Mouse (Mus musculus): ENCODE measurements around the gene Gsc. TPM values are rescaled to one million over a fixed set of nuclear protein-coding genes. Genes with fewer than 3 reads are reported as not detected.

The Gsc gene
- polyA plus RNA-seq, 1 experiment from 2014 or later, result 32.3 TPM

DNA sequence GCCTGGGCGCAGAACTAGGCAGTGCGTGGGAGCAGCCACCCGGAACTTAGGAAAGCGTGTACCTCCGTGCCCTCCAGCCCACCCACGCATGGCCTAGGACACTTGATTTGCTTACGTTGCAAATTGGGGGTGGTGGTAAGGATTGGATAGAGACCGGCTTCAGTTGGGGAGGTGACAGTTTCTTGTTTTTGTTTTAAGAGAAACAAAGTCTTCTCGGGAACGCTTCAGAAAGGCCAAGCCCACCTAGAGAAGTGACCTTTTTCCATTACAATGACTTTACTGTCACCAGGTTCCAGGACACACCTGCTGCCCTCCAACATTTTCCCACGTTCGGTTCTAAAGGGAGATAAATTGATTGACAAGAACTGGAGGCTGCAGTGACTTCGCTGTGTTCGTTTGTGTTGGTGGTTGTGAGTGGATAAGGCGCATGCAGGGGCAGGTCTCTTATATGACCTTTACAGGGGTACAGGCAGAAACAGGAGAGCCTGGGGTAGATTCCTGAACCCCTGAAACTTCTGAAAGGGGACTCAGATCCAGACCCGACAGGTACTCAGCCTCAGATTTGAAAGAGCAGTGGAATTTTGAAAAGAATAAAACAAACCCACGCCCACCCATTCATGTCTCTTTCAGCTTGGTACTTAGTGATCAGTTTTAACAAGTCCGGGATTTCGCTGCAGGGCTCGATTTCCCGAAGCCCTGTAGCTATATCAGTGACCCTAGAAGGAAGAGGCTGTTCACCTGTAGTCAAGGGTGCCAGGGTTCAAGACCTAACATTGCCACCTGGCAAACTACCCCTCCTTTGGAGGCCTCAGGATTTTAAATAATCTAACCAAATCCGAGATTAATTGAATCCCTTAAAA lies 2.0 kb upstream of the Gsc start:
- Histone ChIP-seq H3K27me3 (peaks cover 85% of the 10 kb centered on the region), H3K9me3 (no peaks in the 10 kb centered on the region), H3K4me2 (peak overlapping the region; percentile 89), H3K4me3 (replicated peaks) (peak overlapping the region; percentile 69), H3K36me3 (no peaks in the 10 kb centered on the region), H3K27ac (peak overlapping the region; percentile 88; the same call in 1 of the 2 replicates), H3K4me1 (replicated peaks) (peaks cover 39% of the 10 kb centered on the region), H3K9ac (replicated peaks) (peak overlapping the region; percentile 65; the same call in 1 of the 2 replicates)
- no peak for ATAC-seq (ENCODE audit: insufficient number of reproducible peaks, insufficient read depth, low FRiP score, low TSS enrichment, low read depth)
- 3% methylated on average over 22 of the region's 22 CpGs for WGBS

GRCm38 (mm10) chr12:104474191-104474871 lies 1.2 kb upstream of the Gsc start:
- Histone ChIP-seq H3K9ac (replicated peaks) (peak overlapping the region; percentile 65), H3K27ac (peak overlapping the region; percentile 88), H3K27me3 (peaks cover 84% of the 10 kb centered on the region), H3K4me3 (replicated peaks) (peak overlapping the region; percentile 69), H3K4me2 (peak overlapping the region; percentile 89), H3K36me3 (no peaks in the 10 kb centered on the region), H3K9me3 (no peaks in the 10 kb centered on the region), H3K4me1 (replicated peaks) (peaks cover 39% of the 10 kb centered on the region)
- no peak for ATAC-seq (ENCODE audit: insufficient number of reproducible peaks, insufficient read depth, low FRiP score, low TSS enrichment, low read depth)
- under 1% methylated on average over 42 of the region's 42 CpGs for WGBS

GRCm38 (mm10) chr12:104473492-104473891 lies 362 bp upstream of the Gsc start:
- ATAC-seq (ENCODE audit: insufficient number of reproducible peaks, insufficient read depth, low FRiP score, low TSS enrichment, low read depth), result no peak
- under 1% methylated on average over 17 of the region's 18 CpGs for WGBS
- H3K4me1 ChIP-seq (replicated peaks), result peaks cover 46% of the 10 kb centered on the region
- H3K4me3 ChIP-seq (replicated peaks), result peak overlapping the region; percentile 69
- H3K27ac ChIP-seq, result peak overlapping the region; percentile 88
- peaks cover 86% of the 10 kb centered on the region for H3K27me3 ChIP-seq
- peak overlapping the region; percentile 89 for H3K4me2 ChIP-seq
- H3K36me3 ChIP-seq, result no peaks in the 10 kb centered on the region
- H3K9me3 ChIP-seq, result no peaks in the 10 kb centered on the region
- peak overlapping the region; percentile 65 for H3K9ac ChIP-seq (replicated peaks)

- H3K27ac ChIP-seq, result peak overlapping the region; percentile 56
- H3K4me2 ChIP-seq, result peak overlapping the region; percentile 89
- no peaks in the 10 kb centered on the region for H3K9me3 ChIP-seq
- no peak for ATAC-seq (ENCODE audit: insufficient number of reproducible peaks, insufficient read depth, low FRiP score, low TSS enrichment, low read depth)
- H3K36me3 ChIP-seq, result no peaks in the 10 kb centered on the region
- WGBS, result under 1% methylated on average over 25 of the region's 25 CpGs
- peak overlapping the region; percentile 69 for H3K4me3 ChIP-seq (replicated peaks)
- H3K4me1 ChIP-seq (replicated peaks), result peaks cover 52% of the 10 kb centered on the region
- H3K27me3 ChIP-seq, result peaks cover 86% of the 10 kb centered on the region
- H3K9ac ChIP-seq (replicated peaks), result peak overlapping the region; percentile 87
Observed at GRCm38 (mm10) chr12:104472218-104472525, 958 bp downstream of the Gsc start.

DNA sequence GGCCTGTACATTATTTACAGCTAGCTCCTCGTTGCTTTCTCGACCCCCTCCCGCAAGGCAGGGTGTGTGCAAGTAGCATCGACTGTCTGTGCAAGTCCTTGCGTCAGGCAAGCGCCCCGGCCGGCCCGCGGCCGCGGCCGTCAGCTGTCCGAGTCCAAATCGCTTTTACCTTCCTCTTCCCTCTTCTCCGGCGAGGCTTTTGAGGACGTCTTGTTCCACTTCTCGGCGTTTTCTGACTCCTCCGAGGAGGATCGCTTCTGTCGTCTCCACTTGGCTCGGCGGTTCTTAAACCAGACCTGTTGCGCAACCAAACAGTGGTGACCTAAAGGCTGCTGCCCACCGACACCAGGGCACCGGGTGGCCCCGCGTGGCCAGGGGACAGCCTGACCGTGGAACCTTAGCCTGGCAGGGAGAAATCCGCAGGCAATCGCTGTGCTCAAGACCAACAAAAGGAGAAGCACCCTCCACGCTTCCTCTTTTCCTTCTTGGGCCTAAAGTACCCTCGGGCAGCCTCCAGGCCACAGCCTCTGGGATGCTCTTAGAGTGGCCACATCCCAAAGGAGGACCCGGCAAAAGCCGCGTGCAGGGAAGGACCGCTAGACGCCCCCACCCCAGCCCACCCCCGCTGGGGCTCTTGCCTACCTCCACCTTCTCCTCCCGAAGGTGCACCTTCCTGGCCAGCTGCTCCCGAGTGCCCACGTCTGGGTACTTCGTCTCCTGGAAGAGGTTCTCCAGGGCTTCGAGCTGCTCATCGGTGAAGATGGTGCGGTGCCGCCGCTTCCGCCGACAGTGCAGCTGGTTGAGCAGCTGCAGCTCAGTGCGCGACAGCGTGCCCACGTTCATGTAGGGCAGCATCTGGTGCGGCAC lies 1.5 kb downstream of the Gsc start:
- 2% methylated on average over 57 of the region's 57 CpGs for WGBS
- H3K27me3 ChIP-seq, result peaks cover 92% of the 10 kb centered on the region
- H3K4me1 ChIP-seq (replicated peaks), result peaks cover 52% of the 10 kb centered on the region
- no peaks in the 10 kb centered on the region for H3K36me3 ChIP-seq
- no peak for ATAC-seq (ENCODE audit: insufficient number of reproducible peaks, insufficient read depth, low FRiP score, low TSS enrichment, low read depth)
- peak overlapping the region; percentile 89 for H3K4me2 ChIP-seq
- peak overlapping the region; percentile 69 for H3K4me3 ChIP-seq (replicated peaks)
- peak overlapping the region; percentile 87 for H3K9ac ChIP-seq (replicated peaks)
- H3K9me3 ChIP-seq, result no peaks in the 10 kb centered on the region
- peak overlapping the region; percentile 56 for H3K27ac ChIP-seq

- ATAC-seq (ENCODE audit: insufficient number of reproducible peaks, insufficient read depth, low FRiP score, low TSS enrichment, low read depth), result no peak
- Histone ChIP-seq H3K9me3 (no peaks in the 10 kb centered on the region), H3K36me3 (no peaks in the 10 kb centered on the region), H3K27me3 (peaks cover 92% of the 10 kb centered on the region), H3K4me3 (replicated peaks) (peak overlapping the region; percentile 69), H3K27ac (no peak overlapping the region), H3K9ac (replicated peaks) (peak overlapping the region; percentile 87), H3K4me2 (peak overlapping the region; percentile 89), H3K4me1 (replicated peaks) (peaks cover 49% of the 10 kb centered on the region)
- WGBS, result 10% methylated on average over 6 of the region's 6 CpGs
Observed at GRCm38 (mm10) chr12:104470646-104471045, 2.5 kb downstream of the Gsc start.

- peaks cover 83% of the 10 kb centered on the region for H3K27me3 ChIP-seq
- H3K27ac ChIP-seq, result no peak overlapping the region
- H3K36me3 ChIP-seq, result no peaks in the 10 kb centered on the region
- ATAC-seq (ENCODE audit: insufficient number of reproducible peaks, insufficient read depth, low FRiP score, low TSS enrichment, low read depth), result no peak
- 0 out of 2 replicates have a peak overlapping the region, but pooled peaks have one; percentile 12 for H3K9ac ChIP-seq (replicated peaks)
- no peaks in the 10 kb centered on the region for H3K9me3 ChIP-seq
- 2% methylated on average over 4 of the region's 4 CpGs for WGBS
- peak overlapping the region; percentile 69 for H3K4me3 ChIP-seq (replicated peaks)
- peak overlapping the region; percentile 89 for H3K4me2 ChIP-seq
- peaks cover 45% of the 10 kb centered on the region for H3K4me1 ChIP-seq (replicated peaks)
Observed at GRCm38 (mm10) chr12:104468783-104469182, 4.3 kb downstream of the Gsc start.

DNA sequence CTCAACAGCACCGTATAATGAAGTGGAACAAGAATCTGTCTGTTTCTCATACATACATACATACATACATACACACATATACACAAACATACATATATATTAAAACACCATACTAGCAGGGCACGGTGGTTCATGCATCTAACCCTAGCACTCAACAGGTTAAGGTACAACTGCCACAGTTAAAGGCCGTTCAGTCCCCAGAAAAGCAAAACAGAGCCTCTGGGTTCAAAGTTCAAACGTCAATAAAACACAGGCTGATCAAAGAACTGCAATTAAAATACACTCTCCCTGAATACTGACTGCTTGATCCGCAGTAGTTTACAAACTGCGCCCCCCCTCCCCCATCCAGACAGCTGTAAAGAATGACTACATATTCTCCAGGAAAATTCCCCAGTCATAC lies 5.8 kb downstream of the Gsc start:
- Histone ChIP-seq H3K4me3 (replicated peaks) (no peak overlapping the region), H3K36me3 (no peaks in the 10 kb centered on the region), H3K4me1 (replicated peaks) (peaks cover 41% of the 10 kb centered on the region), H3K9me3 (no peaks in the 10 kb centered on the region; the same call in 1 of the 2 replicates), H3K9ac (replicated peaks) (no peak overlapping the region), H3K4me2 (peak overlapping the region; percentile 30), H3K27me3 (peaks cover 70% of the 10 kb centered on the region), H3K27ac (no peak overlapping the region)
- WGBS, result 14% methylated on average over 6 of the region's 6 CpGs
- no peak for ATAC-seq (ENCODE audit: insufficient number of reproducible peaks, insufficient read depth, low FRiP score, low TSS enrichment, low read depth)

DNA sequence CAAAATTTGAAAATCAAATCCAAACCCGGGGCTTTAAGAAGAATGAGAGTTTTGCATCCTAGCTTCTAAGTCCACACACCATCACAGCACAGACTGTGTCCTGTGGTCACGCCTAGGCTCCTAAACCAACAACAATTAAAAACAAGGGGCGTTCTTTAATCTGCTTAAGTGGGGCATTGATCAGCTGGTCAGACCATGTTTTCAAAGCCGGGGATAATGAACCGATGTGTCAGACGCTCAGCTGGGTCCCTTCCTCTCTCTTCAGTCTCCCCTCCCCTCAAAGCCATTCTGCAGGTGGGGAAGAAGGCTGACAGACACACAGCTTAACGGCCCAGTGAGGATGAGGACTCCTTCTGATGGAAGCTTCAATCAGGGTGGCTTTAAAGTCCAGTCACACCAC lies 6.2 kb downstream of the Gsc start:
- peaks cover 66% of the 10 kb centered on the region for H3K27me3 ChIP-seq

GRCm38 (mm10) chr12:104461372-104461771 lies 11.8 kb downstream of the Gsc start:
- H3K27ac ChIP-seq, result peak overlapping the region; percentile 60; the same call in 1 of the 2 replicates
- no peaks in the 10 kb centered on the region for H3K36me3 ChIP-seq
- H3K4me1 ChIP-seq (replicated peaks), result peaks cover 25% of the 10 kb centered on the region
- 0 out of 2 replicates have a peak, but pooled peaks have one; percentile 44 for ATAC-seq (ENCODE audit: insufficient number of reproducible peaks, insufficient read depth, low FRiP score, low TSS enrichment, low read depth)
- peaks cover 21% of the 10 kb centered on the region for H3K27me3 ChIP-seq
- peak overlapping the region; percentile 4; the same call in 1 of the 2 replicates for H3K4me2 ChIP-seq
- WGBS, result 7% methylated on average over 8 of the region's 8 CpGs
- H3K9ac ChIP-seq (replicated peaks), result no peak overlapping the region
- H3K9me3 ChIP-seq, result no peaks in the 10 kb centered on the region; the same call in 1 of the 2 replicates
- H3K4me3 ChIP-seq (replicated peaks), result no peak overlapping the region

More for the DNA sequence above, 6.2 kb downstream of the Gsc start:
- Histone ChIP-seq H3K9me3 (no peaks in the 10 kb centered on the region; the same call in 1 of the 2 replicates), H3K27ac (no peak overlapping the region), H3K9ac (replicated peaks) (no peak overlapping the region), H3K4me3 (replicated peaks) (no peak overlapping the region), H3K4me1 (replicated peaks) (peaks cover 40% of the 10 kb centered on the region), H3K36me3 (no peaks in the 10 kb centered on the region), H3K4me2 (0 out of 2 replicates have a peak overlapping the region, but pooled peaks have one; percentile 30)
- ATAC-seq (ENCODE audit: insufficient number of reproducible peaks, insufficient read depth, low FRiP score, low TSS enrichment, low read depth), result no peak
- WGBS, result 19% methylated on average over 7 of the region's 7 CpGs
